Mouse (Mus musculus) MEL-GATA-1-ER (cell line): ENCODE data around the gene Hoxa5.

Experiments used
- DNase-seq: peaks from one replicate; pipeline ENCODE4 v3.0.0-alpha.2; 2012; ENCODE audit warnings: low read depth; ENCODE audit errors: extremely low read depth

Gene Hoxa5

GRCm38 (mm10) chr6:52178918-52179665 lies 25.3 kb downstream of the Hoxa5 start:
- DNase-seq = no peak

DNA sequence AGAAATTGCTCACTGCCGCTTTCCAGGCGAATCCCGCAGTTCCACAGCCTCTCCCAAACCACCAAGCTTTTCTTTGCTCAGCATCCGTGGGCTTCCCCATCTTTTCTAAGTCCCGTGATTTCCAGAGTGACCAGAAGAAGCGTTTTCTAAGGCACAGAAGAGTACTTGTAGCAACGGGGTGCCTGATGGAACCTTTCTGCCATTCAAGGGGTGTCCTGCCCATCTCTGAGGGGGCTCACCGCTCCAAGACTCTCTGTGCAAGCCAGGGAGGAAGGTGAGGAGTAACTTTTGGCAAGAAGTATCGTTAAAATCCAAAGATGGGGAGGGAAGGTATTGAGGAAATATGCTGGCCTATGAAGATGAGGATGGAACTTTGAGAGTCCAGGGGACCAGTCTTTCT lies 26.6 kb downstream of the Hoxa5 start:
- no peak for DNase-seq

GRCm38 (mm10) chr6:52177061-52177735 lies 27.2 kb downstream of the Hoxa5 start, which contains the start of gene 5730596B20Rik:
Gene 5730596B20Rik (plus strand): TSS chr6:52177498.
- DNase-seq = no peak

- no peak for DNase-seq
These were observed 28.0 kb downstream of the Hoxa5 start for GRCm38 (mm10) chr6:52176391-52176790.

DNA sequence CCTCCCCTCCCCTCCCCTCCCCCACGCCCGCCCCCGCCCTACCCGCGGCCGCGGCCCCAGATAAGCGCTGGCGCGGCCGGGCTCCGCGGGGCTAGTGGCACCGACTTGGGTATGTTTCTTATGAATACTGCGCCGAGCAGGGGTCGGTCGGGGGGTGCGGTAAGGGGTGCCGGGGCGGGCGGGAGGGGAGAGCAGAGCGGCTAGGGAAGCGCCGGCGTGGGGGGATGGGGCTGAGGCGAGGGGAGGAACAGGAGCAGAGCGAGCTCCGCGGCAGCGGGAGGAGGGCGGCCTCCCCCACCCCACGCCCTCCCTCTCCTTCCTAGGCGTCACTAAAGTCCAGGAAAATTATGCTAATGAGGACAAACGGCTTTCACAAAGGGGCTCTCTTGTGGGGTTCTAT lies 28.5 kb downstream of the Hoxa5 start:
- no peak for DNase-seq

- DNase-seq = no peak
These were observed 29.2 kb downstream of the Hoxa5 start for GRCm38 (mm10) chr6:52174968-52175751.

- DNase-seq = no peak
These were observed 30.7 kb downstream of the Hoxa5 start for GRCm38 (mm10) chr6:52173648-52174047.

DNA sequence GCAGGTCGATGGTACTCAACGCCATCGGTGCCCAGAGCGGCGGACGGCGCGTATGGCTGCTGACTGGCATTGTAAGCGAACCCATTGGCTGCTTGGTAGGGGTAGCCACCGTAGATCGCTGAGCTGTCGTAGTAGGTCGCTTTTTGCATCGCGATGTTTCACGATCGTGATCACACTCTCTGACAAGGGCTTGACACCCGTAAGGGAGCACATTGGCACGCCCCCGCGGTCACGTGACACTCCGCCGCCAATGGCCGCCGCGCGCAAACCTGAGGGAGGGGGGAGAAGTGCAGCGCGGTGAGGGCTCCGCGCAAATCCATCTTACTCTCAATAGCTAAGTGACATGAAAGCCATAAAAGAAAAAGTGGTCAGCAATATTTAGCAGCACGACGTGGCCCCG lies 31.9 kb downstream of the Hoxa5 start:
- DNase-seq = no peak

DNA sequence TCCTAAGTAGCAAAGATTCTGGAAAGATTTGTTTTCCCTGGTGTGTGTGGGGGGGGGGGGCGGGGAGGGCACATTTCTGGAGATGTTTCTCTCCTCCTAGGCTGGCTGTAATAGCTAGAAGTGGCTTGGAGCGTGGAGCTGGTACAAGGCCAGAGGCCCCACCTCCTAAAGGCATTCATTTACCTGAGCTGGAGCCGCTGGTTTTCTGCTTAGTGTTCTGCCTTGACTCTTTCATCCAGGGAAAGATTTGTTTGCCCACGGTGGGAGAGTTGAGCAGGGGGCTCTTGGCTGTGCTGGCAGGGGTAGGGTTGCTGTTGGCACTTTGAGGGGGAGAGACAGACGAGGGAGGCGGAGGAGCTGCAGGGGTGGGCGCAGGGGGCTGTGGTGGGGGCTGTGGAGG lies 32.4 kb downstream of the Hoxa5 start:
- DNase-seq = no peak

- no peak for DNase-seq
These were observed 33.1 kb downstream of the Hoxa5 start for GRCm38 (mm10) chr6:52171331-52171730.

GRCm38 (mm10) chr6:52170898-52171223 lies 33.5 kb downstream of the Hoxa5 start:
- DNase-seq = no peak

- DNase-seq = no peak
These were observed 34.1 kb downstream of the Hoxa5 start for GRCm38 (mm10) chr6:52170166-52170897.

DNA sequence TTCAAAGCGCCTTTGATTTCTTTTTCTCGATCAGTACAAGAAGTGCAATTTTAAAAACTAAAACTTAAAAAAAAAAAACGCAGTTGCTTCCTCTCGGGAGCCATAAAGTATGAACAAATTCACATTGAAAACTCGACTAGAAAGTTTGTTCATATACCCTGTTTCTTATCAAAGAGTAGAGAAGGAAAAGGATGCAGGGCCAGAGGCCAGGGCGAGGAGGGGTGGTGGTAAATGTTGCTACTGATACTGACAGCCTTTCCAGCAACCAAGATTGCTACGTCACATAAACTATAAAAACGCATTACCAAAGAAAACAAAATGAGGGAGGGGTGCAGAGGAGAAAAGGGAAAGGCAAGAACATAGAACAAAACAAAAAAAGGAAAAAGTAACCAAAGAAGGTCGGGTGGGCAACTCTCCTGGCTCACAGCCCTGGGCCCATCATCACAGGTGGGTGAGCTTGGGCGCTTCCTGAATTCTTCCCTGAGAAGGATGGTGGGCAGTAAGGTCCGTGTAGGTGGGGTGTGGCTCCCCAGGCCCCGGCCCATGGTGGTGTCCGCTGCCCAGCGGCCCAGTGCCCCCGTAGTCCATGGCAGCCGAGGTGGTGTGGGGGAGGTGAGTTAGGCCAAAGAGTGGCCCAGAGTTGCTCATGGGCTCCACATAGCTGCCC lies 34.8 kb downstream of the Hoxa5 start:
- no peak for DNase-seq

- no peak for DNase-seq
These were observed 36.0 kb downstream of the Hoxa5 start for GRCm38 (mm10) chr6:52168191-52169055.

DNA sequence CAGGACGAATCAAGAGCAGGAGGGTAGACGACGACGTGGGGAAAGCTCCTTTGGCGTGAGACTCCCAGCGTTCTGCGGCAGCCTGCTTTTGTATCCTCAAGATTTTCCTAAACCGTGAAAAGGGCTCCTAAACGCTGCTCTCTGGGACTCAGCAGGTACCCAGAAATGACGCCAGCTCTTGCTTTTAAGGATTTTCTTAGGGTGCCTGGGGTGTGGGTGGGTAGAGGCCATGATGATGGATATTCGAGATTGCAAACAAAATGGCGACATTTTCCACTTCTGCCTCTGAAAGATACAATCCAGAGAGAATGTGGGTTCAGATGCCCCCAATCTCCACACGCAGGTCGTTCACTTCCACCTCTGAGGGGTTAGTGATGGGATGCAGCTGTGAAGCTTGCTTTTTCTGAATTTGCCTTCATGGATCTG lies 36.6 kb downstream of the Hoxa5 start:
- DNase-seq = no peak

DNA sequence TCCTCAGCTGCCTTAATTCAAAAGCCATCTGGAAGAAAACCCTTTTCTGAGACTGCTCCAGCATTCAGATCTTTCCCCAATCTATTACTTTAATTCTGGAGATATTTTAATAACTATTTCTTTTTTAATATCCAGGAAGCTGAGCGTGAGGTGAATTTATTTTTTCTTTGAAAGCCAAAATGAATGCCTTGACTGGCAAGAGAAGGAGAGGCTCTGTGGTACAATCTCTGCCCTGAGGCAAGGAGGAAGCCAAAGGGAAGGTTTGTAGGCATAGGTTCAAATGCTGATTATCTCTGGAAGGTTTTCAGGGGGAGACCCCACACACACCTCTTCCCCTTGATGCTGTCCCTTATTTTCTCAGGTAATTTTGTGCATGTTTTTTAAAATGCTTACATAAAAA lies 37.2 kb downstream of the Hoxa5 start:
- DNase-seq = no peak

DNA sequence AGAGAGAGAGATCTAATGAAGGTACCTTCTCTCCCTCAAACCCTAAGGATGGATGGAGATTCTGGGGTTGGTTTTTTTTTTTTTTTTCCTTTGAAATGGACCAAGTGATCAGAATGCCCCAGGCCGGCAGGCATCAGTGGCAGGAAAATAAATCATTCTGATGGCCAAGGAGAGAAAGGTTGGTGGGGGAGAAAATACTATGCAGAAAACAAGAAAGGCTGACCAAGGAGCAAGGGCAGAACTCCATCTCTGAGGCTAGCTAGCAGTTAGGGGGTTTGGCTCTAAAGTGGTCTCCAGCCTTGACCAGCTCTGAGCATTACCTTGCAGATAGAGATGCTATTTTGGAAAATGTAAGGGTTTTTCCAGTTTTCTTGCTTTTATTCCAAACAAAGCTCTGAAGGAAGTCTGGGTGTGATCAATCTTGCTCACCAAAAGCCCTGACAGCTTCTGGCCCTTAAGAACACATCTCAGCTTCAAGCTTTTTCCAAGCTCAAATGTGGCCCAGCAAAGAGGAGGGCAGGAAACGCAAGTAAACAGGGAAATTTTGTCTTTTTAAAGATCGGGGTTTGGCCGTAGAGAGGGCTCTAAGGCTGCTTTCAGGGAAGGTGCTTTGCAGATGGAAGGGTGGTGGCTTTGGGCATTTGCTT lies 37.8 kb downstream of the Hoxa5 start:
- no peak for DNase-seq

- no peak for DNase-seq
These were observed 38.7 kb downstream of the Hoxa5 start for GRCm38 (mm10) chr6:52165441-52166370.
